Mouse (Mus musculus): ENCODE data around the gene Mb. TPM values are rescaled to one million over a fixed set of nuclear protein-coding genes. Genes with fewer than 3 reads are reported as not detected.
A peak's percentile ranks its signal among the peaks of the same experiment; 100 is the strongest.

Gene Mb
- polyA plus RNA-seq, 1 experiment = 0.91 TPM

DNA sequence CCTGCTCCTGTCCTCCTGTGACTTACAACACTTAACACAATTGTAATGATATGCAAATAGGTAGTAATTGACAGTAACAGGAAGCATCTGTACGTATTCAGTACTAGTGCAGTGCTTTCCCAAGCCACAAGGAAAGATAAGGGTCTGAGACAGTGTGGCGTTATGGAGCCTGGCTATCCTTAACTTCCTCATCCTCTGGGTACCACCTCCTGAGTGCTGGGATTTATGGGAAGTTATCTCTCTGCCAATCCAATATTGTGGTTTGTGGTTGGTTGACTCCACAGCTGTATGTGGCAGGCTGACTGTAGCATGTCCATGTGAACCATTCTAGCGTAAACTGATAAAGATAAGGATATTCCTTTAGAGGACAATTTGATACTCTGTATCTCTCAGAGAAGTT, 9.7 kb downstream of the Mb start:
- Histone ChIP-seq H3K27me3 (ENCODE audit: control insufficient read depth, insufficient read depth, low read length) (no peaks in the 10 kb centered on the region), H3K36me3 (ENCODE audit: control insufficient read depth, insufficient read depth, low read length) (no peaks in the 10 kb centered on the region), H3K4me1 (ENCODE audit: control insufficient read depth, insufficient read depth, insufficient read length) (no peaks in the 10 kb centered on the region), H3K4me3 (ENCODE audit: extremely low read depth, insufficient read depth, insufficient read length) (no peak overlapping the region), H3K27ac (ENCODE audit: insufficient read depth, low read length) (no peak overlapping the region)
- WGBS = 15% methylated on average over 3 of the region's 3 CpGs
- TF ChIP-seq CTCF (IDR thresholded peaks at IDR 0.05; ENCODE audit: extremely low read depth, insufficient read depth, insufficient read length, insufficient replicate concordance) = no peak
- no peak for TF ChIP-seq POLR2A (IDR thresholded peaks at IDR 0.05; ENCODE audit: low read depth, low read length)
- no peak for DNase-seq (ENCODE audit: low read depth in 1 of 2, low spot score in 2 of 2)

DNA sequence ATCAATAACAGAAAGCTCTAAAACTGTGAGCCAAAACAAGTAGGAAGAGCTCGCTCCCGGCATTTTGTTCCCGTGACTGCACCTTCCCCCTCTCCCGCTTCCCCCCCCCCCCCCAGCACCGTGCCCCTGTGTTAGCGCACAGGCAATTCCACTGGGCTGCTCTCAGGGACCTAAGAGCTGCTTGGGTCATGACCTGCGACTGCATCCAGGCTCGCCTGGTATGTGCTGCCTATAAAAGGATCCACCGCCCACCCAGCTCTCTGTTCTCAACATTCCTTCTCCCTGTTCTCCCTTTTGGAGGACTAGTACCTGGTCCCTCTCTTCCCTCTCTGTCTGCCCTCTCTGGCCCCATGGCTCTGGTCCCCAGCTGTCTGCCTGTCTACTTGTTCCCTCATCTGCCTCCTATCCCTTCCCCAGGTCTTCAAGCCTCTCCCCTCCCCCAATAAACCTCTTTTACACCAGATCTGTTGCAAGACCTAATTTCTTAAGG, 11.2 kb downstream of the Mb start:
- Histone ChIP-seq H3K4me1 (ENCODE audit: control insufficient read depth, insufficient read depth, insufficient read length) (no peaks in the 10 kb centered on the region), H3K4me3 (ENCODE audit: extremely low read depth, insufficient read depth, insufficient read length) (no peak overlapping the region), H3K27me3 (ENCODE audit: control insufficient read depth, insufficient read depth, low read length) (no peaks in the 10 kb centered on the region), H3K36me3 (ENCODE audit: control insufficient read depth, insufficient read depth, low read length) (no peaks in the 10 kb centered on the region), H3K27ac (ENCODE audit: insufficient read depth, low read length) (no peak overlapping the region)
- DNase-seq (ENCODE audit: low read depth in 1 of 2, low spot score in 2 of 2) = no peak
- WGBS = 80% methylated on average over 8 of the region's 9 CpGs
- TF ChIP-seq CTCF (IDR thresholded peaks at IDR 0.05; ENCODE audit: extremely low read depth, insufficient read depth, insufficient read length, insufficient replicate concordance) (no peak), POLR2A (IDR thresholded peaks at IDR 0.05; ENCODE audit: low read depth, low read length) (no peak)

DNA sequence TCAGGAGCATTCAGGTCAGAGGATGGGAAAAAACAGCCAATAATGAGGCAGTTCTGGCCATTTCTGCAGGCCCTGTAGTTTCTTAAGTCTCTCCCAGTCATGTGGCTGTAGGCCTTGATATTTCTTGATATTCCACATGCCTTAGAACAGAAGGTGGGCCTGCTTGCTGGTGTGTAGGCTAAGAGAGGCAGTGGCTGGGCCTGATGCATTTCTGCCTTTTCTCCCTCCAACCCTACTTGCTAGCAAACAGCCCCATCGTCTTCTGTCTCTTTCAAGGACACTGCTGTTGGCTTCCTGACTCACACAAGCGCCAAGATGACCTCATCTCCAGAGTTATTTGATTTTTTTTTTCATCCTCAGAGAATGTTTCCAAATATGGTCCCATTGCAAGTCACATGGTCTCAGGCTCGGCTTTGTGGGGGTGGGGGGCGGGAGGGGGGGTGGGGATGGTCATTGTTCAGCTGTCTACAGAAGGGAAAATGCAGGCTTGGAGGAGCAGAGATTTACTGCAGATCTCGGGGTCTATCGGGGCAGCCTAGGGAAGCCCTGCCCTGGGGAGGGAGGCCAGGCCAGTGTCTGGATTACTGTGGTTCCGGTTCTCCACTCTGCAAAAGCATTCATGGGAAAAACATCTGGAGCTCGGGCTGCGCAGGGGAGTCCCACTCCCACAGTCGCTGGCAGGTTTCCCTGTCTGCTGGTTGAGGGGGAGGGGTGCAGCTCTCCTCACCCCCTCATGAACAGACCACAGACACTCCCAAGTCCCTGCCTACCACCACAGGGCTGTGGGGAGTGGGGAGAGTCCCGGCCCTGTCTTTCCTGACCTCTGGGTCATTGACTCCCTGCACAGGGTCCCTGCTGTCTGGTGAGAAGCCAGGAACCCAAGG, 12.9 kb downstream of the Mb start:
- Histone ChIP-seq H3K4me1 (ENCODE audit: control insufficient read depth, insufficient read depth, insufficient read length) (no peaks in the 10 kb centered on the region), H3K36me3 (ENCODE audit: control insufficient read depth, insufficient read depth, low read length) (no peaks in the 10 kb centered on the region), H3K27me3 (ENCODE audit: control insufficient read depth, insufficient read depth, low read length) (no peaks in the 10 kb centered on the region), H3K27ac (ENCODE audit: insufficient read depth, low read length) (peak overlapping the region; percentile 58), H3K4me3 (ENCODE audit: extremely low read depth, insufficient read depth, insufficient read length) (no peak overlapping the region)
- 30% methylated on average over 11 of the region's 11 CpGs for WGBS
- TF ChIP-seq CTCF (IDR thresholded peaks at IDR 0.05; ENCODE audit: extremely low read depth, insufficient read depth, insufficient read length, insufficient replicate concordance) = no peak
- TF ChIP-seq POLR2A (IDR thresholded peaks at IDR 0.05; ENCODE audit: low read depth, low read length) = no peak
- DNase-seq (ENCODE audit: low read depth in 1 of 2, low spot score in 2 of 2) = no peak

DNA sequence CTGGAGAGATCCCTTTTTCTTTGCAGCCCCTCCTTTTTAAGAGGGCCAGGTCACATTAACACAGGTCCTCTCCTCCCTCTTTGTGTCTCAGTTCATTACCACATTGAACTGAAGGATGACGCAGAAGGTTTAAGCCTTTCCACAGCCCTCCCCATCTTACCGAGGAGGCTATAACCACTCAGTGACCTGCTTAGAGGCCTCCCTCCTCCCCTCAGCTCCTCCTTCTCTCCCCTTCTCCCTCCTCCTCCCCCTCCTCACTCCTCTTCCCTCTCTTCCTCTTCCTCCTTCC, 13.5 kb downstream of the Mb start:
- Histone ChIP-seq H3K36me3 (ENCODE audit: control insufficient read depth, insufficient read depth, low read length) (no peaks in the 10 kb centered on the region), H3K4me1 (ENCODE audit: control insufficient read depth, insufficient read depth, insufficient read length) (no peaks in the 10 kb centered on the region), H3K4me3 (ENCODE audit: extremely low read depth, insufficient read depth, insufficient read length) (no peak overlapping the region), H3K27ac (ENCODE audit: insufficient read depth, low read length) (peak overlapping the region; percentile 58), H3K27me3 (ENCODE audit: control insufficient read depth, insufficient read depth, low read length) (no peaks in the 10 kb centered on the region)
- DNase-seq (ENCODE audit: low read depth in 1 of 2, low spot score in 2 of 2) = no peak
- TF ChIP-seq CTCF (IDR thresholded peaks at IDR 0.05; ENCODE audit: extremely low read depth, insufficient read depth, insufficient read length, insufficient replicate concordance) = no peak
- TF ChIP-seq POLR2A (IDR thresholded peaks at IDR 0.05; ENCODE audit: low read depth, low read length) = no peak
- WGBS = 63% methylated on average over 2 of the region's 2 CpGs

DNA sequence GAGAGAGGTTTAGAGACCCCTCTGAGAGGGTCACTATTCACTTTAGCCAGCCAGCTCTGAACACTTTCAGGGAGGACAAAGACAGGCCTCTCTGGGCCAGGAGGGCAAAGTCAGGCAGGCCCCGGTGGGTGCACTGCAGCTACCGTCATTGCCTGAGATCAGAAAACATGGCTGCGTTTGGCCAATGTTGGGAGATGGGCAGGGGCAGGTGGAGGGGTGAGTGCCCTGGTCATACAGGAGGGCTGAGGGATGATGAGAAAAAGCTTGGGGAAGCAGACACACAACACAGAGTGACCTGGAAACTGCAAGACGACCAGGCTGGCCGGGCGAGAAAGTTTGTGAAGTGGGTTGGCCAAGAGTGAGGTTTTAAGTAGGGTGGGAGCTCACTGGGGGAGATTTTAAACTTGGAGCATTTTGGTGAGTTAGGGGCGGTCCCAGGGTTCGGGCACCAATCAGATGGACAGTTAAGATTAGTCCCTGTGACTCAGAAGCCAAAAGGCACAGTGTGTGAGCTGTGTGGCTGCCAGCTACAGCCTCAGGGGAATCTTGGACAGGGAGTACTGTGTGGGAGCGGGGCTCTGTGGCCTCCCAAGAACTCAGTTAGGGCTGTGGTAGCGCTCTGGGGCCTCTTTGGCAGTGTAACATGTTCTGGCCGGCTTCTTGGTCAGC, 14.0 kb downstream of the Mb start:
- no peak overlapping the region for H3K4me3 ChIP-seq (ENCODE audit: extremely low read depth, insufficient read depth, insufficient read length)
- no peak for DNase-seq (ENCODE audit: low read depth in 1 of 2, low spot score in 2 of 2)
- TF ChIP-seq CTCF (IDR thresholded peaks at IDR 0.05; ENCODE audit: extremely low read depth, insufficient read depth, insufficient read length, insufficient replicate concordance) = no peak
- TF ChIP-seq POLR2A (IDR thresholded peaks at IDR 0.05; ENCODE audit: low read depth, low read length) = no peak
- WGBS = 79% methylated on average over 11 of the region's 11 CpGs
- H3K4me1 ChIP-seq (ENCODE audit: control insufficient read depth, insufficient read depth, insufficient read length) = no peaks in the 10 kb centered on the region
- H3K36me3 ChIP-seq (ENCODE audit: control insufficient read depth, insufficient read depth, low read length) = no peaks in the 10 kb centered on the region
- H3K27ac ChIP-seq (ENCODE audit: insufficient read depth, low read length) = peak overlapping the region; percentile 58
- H3K27me3 ChIP-seq (ENCODE audit: control insufficient read depth, insufficient read depth, low read length) = no peaks in the 10 kb centered on the region

DNA sequence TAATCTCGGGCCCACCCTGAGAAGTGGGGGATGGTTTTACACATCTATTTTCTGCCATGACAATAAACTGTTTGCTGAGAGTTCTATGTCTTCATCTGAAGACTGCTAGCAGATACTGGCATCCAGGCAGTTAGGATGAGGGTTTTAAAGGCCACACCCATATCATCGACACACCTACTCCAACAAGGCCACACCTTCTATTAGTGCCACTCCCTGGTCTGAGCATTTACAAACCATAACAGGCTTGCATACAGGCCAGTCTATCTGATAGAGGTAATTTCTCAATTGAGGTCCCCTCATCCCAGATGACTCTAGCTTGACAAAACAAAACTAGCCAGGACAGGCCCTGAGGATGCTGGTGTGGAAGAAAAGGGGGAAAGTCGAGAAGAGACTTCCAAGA, 14.8 kb downstream of the Mb start:
- no peak for DNase-seq (ENCODE audit: low read depth in 1 of 2, low spot score in 2 of 2)
- Histone ChIP-seq H3K27ac (ENCODE audit: insufficient read depth, low read length) (no peak overlapping the region), H3K27me3 (ENCODE audit: control insufficient read depth, insufficient read depth, low read length) (no peaks in the 10 kb centered on the region), H3K4me1 (ENCODE audit: control insufficient read depth, insufficient read depth, insufficient read length) (no peaks in the 10 kb centered on the region), H3K36me3 (ENCODE audit: control insufficient read depth, insufficient read depth, low read length) (no peaks in the 10 kb centered on the region), H3K4me3 (ENCODE audit: extremely low read depth, insufficient read depth, insufficient read length) (no peak overlapping the region)
- 80% methylated on average over 3 of the region's 3 CpGs for WGBS
- no peak for TF ChIP-seq CTCF (IDR thresholded peaks at IDR 0.05; ENCODE audit: extremely low read depth, insufficient read depth, insufficient read length, insufficient replicate concordance)
- TF ChIP-seq POLR2A (IDR thresholded peaks at IDR 0.05; ENCODE audit: low read depth, low read length) = no peak

DNA sequence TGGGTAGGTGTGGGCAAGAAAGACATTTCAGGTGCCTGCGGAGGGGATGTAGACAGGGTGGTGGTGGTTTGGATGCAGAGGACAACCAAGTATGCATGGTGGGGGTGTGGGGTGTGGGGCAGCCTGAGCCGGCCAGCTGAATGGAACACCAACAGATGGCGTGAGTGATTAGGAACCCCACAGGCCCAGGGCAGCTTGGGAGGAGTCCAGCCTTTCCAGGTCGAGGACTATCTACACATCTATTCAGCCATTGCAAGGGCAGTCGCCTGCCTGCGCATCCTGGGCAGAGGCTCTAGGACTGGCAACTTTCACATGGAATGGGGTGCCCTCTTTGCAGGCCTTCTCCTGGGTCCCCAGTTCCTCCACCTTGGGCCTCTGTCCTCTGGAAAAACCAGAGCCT, 15.9 kb downstream of the Mb start:
- no peaks in the 10 kb centered on the region for H3K27me3 ChIP-seq (ENCODE audit: control insufficient read depth, insufficient read depth, low read length)
- no peaks in the 10 kb centered on the region for H3K4me1 ChIP-seq (ENCODE audit: control insufficient read depth, insufficient read depth, insufficient read length)
- 78% methylated on average over 6 of the region's 6 CpGs for WGBS
- no peak overlapping the region for H3K4me3 ChIP-seq (ENCODE audit: extremely low read depth, insufficient read depth, insufficient read length)
- DNase-seq (ENCODE audit: low read depth in 1 of 2, low spot score in 2 of 2) = no peak
- H3K27ac ChIP-seq (ENCODE audit: insufficient read depth, low read length) = no peak overlapping the region
- no peaks in the 10 kb centered on the region for H3K36me3 ChIP-seq (ENCODE audit: control insufficient read depth, insufficient read depth, low read length)
- TF ChIP-seq POLR2A (IDR thresholded peaks at IDR 0.05; ENCODE audit: low read depth, low read length) = no peak
- TF ChIP-seq CTCF (IDR thresholded peaks at IDR 0.05; ENCODE audit: extremely low read depth, insufficient read depth, insufficient read length, insufficient replicate concordance) = no peak

Data from spleen, adult 2 months (tissue).